Mouse (Mus musculus) heart, adult 2 months (tissue): Measurements from ENCODE around the gene Mepce. TPM values are rescaled to one million over a fixed set of nuclear protein-coding genes. Genes with fewer than 3 reads are reported as not detected.
A peak's percentile ranks its signal among the peaks of the same experiment; 100 is the strongest.

Experiments used
- DNase-seq, 2 experiments: peaks; one replicate each; pipeline ENCODE4 v3.0.0; 2021
- H3K27ac ChIP-seq: fragments of 200-600 bp; 2 replicates; pipeline ENCODE4 v1.8.1; 2022
- H3K27me3 ChIP-seq: fragments of 200-500 bp; 2 replicates; pipeline ENCODE4 v1.6.1; 2012; ENCODE audit warnings: mild to moderate bottlenecking, low read length, inconsistent platforms, mixed read lengths; ENCODE audit not compliant: control insufficient read depth, insufficient read depth
- H3K36me3 ChIP-seq: fragments of 200-500 bp; 2 replicates; pipeline ENCODE4 v1.6.1; 2012; ENCODE audit warnings: low read length, inconsistent platforms; ENCODE audit not compliant: control insufficient read depth, insufficient read depth
- H3K4me1 ChIP-seq: fragments of 200-500 bp; 2 replicates; pipeline ENCODE4 v1.6.1; 2011; ENCODE audit warnings: low read length; ENCODE audit not compliant: control insufficient read depth, insufficient read depth
- H3K4me3 ChIP-seq: fragments of 200-600 bp; 2 replicates; pipeline ENCODE4 v1.8.1; 2022
- H3K79me2 ChIP-seq: fragments of 200-500 bp; replicated peaks from 2 replicates; pipeline ENCODE4 v1.6.1; 2012; ENCODE audit warnings: mild to moderate bottlenecking, inconsistent platforms, low read length, moderate library complexity, mixed read lengths; ENCODE audit not compliant: control insufficient read depth, insufficient read depth
- H3K9ac ChIP-seq: fragments of 200-500 bp; 2 replicates; pipeline ENCODE4 v1.6.1; 2012; ENCODE audit warnings: low read depth, mild to moderate bottlenecking, control low read depth, inconsistent platforms, low read length, mixed read lengths
- CTCF ChIP-seq: fragments of 200-600 bp; IDR thresholded peaks from 2 replicates; pipeline ENCODE4 v1.8.1; 2022; ENCODE audit warnings: antibody characterized with exemption, mild to moderate bottlenecking, moderate library complexity
- EP300 ChIP-seq: fragments of 200-500 bp; IDR thresholded peaks from 2 replicates; pipeline ENCODE4 v1.6.1; 2011; ENCODE audit warnings: low read depth, low read length, control low read depth; ENCODE audit not compliant: insufficient read depth
- POLR2A ChIP-seq: fragments of 200-500 bp; IDR thresholded peaks from 2 replicates; pipeline ENCODE4 v1.6.1; 2011; ENCODE audit warnings: mild to moderate bottlenecking, low read depth, low read length, control low read depth; ENCODE audit not compliant: insufficient read depth
- WGBS: fragments of 180-500 bp; shearing (Covaris S2); methylation state at CpG from one replicate; pipeline ENCODE4 v1.1.7; 2018; 5-methylcytosine and 5-hydroxymethylcytosine counted together
- intact Hi-C: fragments of 180-260 bp; cut with DNase I; formaldehyde crosslinking; loops from one replicate; pipeline ENCODE4 v1.15.1; 2025
- polyA plus RNA-seq: library from polyadenylated mRNA; depleted of rRNA; stranded (reverse); fragments of >200 nt; gene quantifications from 2 replicates; pipeline ENCODE4 v1.2.3, GENCODE M21; 2012
- total RNA-seq, 2 experiments: library from RNA; stranded (reverse); gene quantifications; 2 replicates each; pipeline ENCODE4 v1.2.3; 2021

Mepce gene
- total and polyA plus RNA-seq, 3 experiments: 21.3 to 26.0 (median 24.1) TPM

- no peak overlapping the region for H3K27ac ChIP-seq
These were observed 43.7 kb upstream of the Mepce start for GRCm38 (mm10) chr5:137831106-137831505.

DNA sequence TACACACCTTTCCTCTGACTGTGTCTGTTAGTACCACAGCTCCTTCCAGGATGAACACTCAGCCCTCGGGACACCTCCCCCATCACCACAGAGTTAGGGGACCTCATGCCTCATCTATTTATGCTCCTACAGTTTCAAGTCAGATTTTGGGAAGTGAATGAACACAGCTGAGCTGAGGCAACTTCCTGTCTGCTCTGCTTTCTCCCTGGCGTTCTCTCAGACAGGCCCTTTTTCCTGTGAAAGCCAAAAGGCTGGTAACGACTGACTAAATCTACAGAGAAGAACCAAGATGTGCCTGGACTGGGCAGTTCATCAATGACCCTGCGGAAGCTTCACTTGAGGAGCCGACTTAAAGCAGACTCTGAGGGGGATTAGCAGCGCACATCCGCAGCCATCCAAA lies 42.8 kb upstream of the Mepce start:
- intact Hi-C loops: no loop called here
- H3K36me3 ChIP-seq: no peaks in the 10 kb centered on the region
- WGBS: 58% methylated on average over 7 of the region's 7 CpGs
- H3K27ac ChIP-seq: no peak overlapping the region
- H3K4me3 ChIP-seq: no peak overlapping the region
- H3K9ac ChIP-seq: no peak overlapping the region
- H3K79me2 ChIP-seq: no peaks in the 10 kb centered on the region
- H3K27me3 ChIP-seq: no peaks in the 10 kb centered on the region
- TF ChIP-seq CTCF: no peak
- TF ChIP-seq POLR2A: no peak
- no peak for TF ChIP-seq EP300
- H3K4me1 ChIP-seq: peaks cover 1% of the 10 kb centered on the region; the same call in 1 of the 2 replicates
- DNase-seq: peak in 1 of 2 experiments; percentile 23

More at GRCm38 (mm10) chr5:137831106-137831505, 43.7 kb upstream of the Mepce start:
- Histone ChIP-seq H3K27me3 (no peaks in the 10 kb centered on the region), H3K79me2 (no peaks in the 10 kb centered on the region), H3K4me1 (peaks cover 1% of the 10 kb centered on the region; the same call in 1 of the 2 replicates), H3K4me3 (no peak overlapping the region), H3K36me3 (no peaks in the 10 kb centered on the region), H3K9ac (no peak overlapping the region)
- intact Hi-C loops: no loop called here
- DNase-seq: no peak
- 66% methylated on average over 4 of the region's 4 CpGs for WGBS
- TF ChIP-seq POLR2A: no peak
- no peak for TF ChIP-seq CTCF
- TF ChIP-seq EP300: no peak

DNA sequence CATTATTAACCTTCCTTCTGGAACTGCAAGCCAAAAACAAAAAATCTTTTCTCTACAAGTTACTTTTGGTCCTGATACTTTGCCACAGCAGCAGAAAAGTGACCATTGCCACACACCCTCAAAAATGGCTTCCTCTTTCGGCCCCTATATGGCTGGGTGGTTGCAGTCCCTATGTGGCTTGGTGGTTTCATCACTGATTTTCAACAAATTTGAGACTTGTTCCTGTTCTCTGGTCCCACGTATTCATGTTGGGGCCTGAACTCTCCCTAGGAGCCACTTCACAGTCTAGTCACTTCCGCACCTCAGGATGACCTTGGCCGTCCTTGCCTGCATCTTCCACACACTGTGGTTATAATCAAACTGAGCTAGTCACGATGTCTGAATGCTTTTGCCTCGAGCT lies 41.2 kb upstream of the Mepce start:
- no peaks in the 10 kb centered on the region for H3K36me3 ChIP-seq
- H3K4me3 ChIP-seq: no peak overlapping the region
- H3K9ac ChIP-seq: no peak overlapping the region
- no peak for TF ChIP-seq POLR2A
- no peaks in the 10 kb centered on the region for H3K79me2 ChIP-seq
- H3K27ac ChIP-seq: no peak overlapping the region
- H3K27me3 ChIP-seq: no peaks in the 10 kb centered on the region
- 77% methylated on average over 6 of the region's 6 CpGs for WGBS
- peak in 1 of 2 experiments; percentile 14 for DNase-seq
- intact Hi-C loops: no loop called here
- H3K4me1 ChIP-seq: peaks cover 1% of the 10 kb centered on the region; the same call in 1 of the 2 replicates

- Histone ChIP-seq H3K4me3 (no peak overlapping the region), H3K4me1 (no peaks in the 10 kb centered on the region; the same call in 1 of the 2 replicates), H3K27ac (no peak overlapping the region), H3K27me3 (no peaks in the 10 kb centered on the region), H3K36me3 (no peaks in the 10 kb centered on the region), H3K9ac (no peak overlapping the region), H3K79me2 (no peaks in the 10 kb centered on the region)
- no peak for DNase-seq
- no peak for TF ChIP-seq EP300
- TF ChIP-seq CTCF: no peak
- no peak for TF ChIP-seq POLR2A
- WGBS: 40% methylated on average over 7 of the region's 7 CpGs
- intact Hi-C loops: no loop called here
These were observed 39.0 kb upstream of the Mepce start for GRCm38 (mm10) chr5:137826421-137826820.

- H3K27me3 ChIP-seq: no peaks in the 10 kb centered on the region
- no peaks in the 10 kb centered on the region for H3K36me3 ChIP-seq
- no peak overlapping the region for H3K27ac ChIP-seq
- intact Hi-C loops: no loop called here
- H3K9ac ChIP-seq: no peak overlapping the region
- no peaks in the 10 kb centered on the region for H3K79me2 ChIP-seq
- no peak for TF ChIP-seq CTCF
- WGBS: 57% methylated on average over 2 of the region's 2 CpGs
- no peak for DNase-seq
- H3K4me1 ChIP-seq: no peaks in the 10 kb centered on the region; the same call in 1 of the 2 replicates
- H3K4me3 ChIP-seq: no peak overlapping the region
These were observed 38.5 kb upstream of the Mepce start for GRCm38 (mm10) chr5:137825971-137826370.

GRCm38 (mm10) chr5:137825030-137825429 lies 37.6 kb upstream of the Mepce start:
- Histone ChIP-seq H3K4me3 (no peak overlapping the region), H3K27ac (no peak overlapping the region), H3K79me2 (no peaks in the 10 kb centered on the region), H3K36me3 (no peaks in the 10 kb centered on the region), H3K4me1 (no peaks in the 10 kb centered on the region), H3K9ac (no peak overlapping the region), H3K27me3 (no peaks in the 10 kb centered on the region)
- WGBS: 91% methylated on average over 3 of the region's 3 CpGs
- intact Hi-C loops: no loop called here
- TF ChIP-seq CTCF (no peak), POLR2A (no peak), EP300 (no peak)
- no peak for DNase-seq
